Mouse (Mus musculus): ENCODE data around the gene 1700028K03Rik. TPM values are rescaled to one million over a fixed set of nuclear protein-coding genes. Genes with fewer than 3 reads are reported as not detected.

Gene 1700028K03Rik
- total RNA-seq (2021) (not detected), polyA plus RNA-seq (2012; rRNA removed) (0.23 TPM in 1 of 2 replicates, not detected in the other)
- long read RNA-seq: 0 reads

GRCm38 (mm10) chr5:107534581-107534980 lies at the start of gene 1700028K03Rik:
1700028K03Rik (plus strand) TSS chr5:107534709.
- Histone ChIP-seq H3K4me1 (ENCODE audit: control insufficient read depth, insufficient read depth, low read length) (no peaks in the 10 kb centered on the region), H3K36me3 (ENCODE audit: control insufficient read depth, insufficient read depth, low read length) (no peaks in the 10 kb centered on the region), H3K4me3 (no peak within 1 kb of the TSS), H3K9ac (ENCODE audit: low read depth, low read length) (no peak within 1 kb of the TSS), H3K27ac (no peak within 1 kb of the TSS), H3K27me3 (ENCODE audit: control insufficient read depth, insufficient read depth, low read length) (no peaks in the 10 kb centered on the region), H3K79me2 (replicated peaks; ENCODE audit: control insufficient read depth, insufficient read depth, low read length) (no peaks in the 10 kb centered on the region)
- TF ChIP-seq EP300 (IDR thresholded peaks at IDR 0.05; ENCODE audit: insufficient read depth, low read depth, low read length) (no peak), POLR2A (IDR thresholded peaks at IDR 0.05; ENCODE audit: insufficient read depth, low read depth, low read length) (no peak), CTCF (IDR thresholded peaks at IDR 0.05) (no peak)
- 73% methylated on average over 15 of the region's 15 CpGs for WGBS
- intact Hi-C loops (cut with DNase I): no loop called here
- no peak for DNase-seq

- no peak for TF ChIP-seq CTCF (IDR thresholded peaks at IDR 0.05)
- no peak for TF ChIP-seq EP300 (IDR thresholded peaks at IDR 0.05; ENCODE audit: insufficient read depth, low read depth, low read length)
- TF ChIP-seq POLR2A (IDR thresholded peaks at IDR 0.05; ENCODE audit: insufficient read depth, low read depth, low read length): no peak
- H3K27ac ChIP-seq: no peak overlapping the region
- no peak overlapping the region for H3K4me3 ChIP-seq
- no peaks in the 10 kb centered on the region for H3K27me3 ChIP-seq (ENCODE audit: control insufficient read depth, insufficient read depth, low read length)
- H3K36me3 ChIP-seq (ENCODE audit: control insufficient read depth, insufficient read depth, low read length): no peaks in the 10 kb centered on the region
- DNase-seq: no peak
- H3K9ac ChIP-seq (ENCODE audit: low read depth, low read length): no peak overlapping the region
- 64% methylated on average over 4 of the region's 4 CpGs for WGBS
- H3K79me2 ChIP-seq (replicated peaks; ENCODE audit: control insufficient read depth, insufficient read depth, low read length): no peaks in the 10 kb centered on the region
- H3K4me1 ChIP-seq (ENCODE audit: control insufficient read depth, insufficient read depth, low read length): no peaks in the 10 kb centered on the region
- intact Hi-C loops (cut with DNase I): no loop called here
Observed at GRCm38 (mm10) chr5:107488996-107489395, 45.5 kb upstream of the 1700028K03Rik start.

GRCm38 (mm10) chr5:107491036-107491435 lies 43.5 kb upstream of the 1700028K03Rik start:
- intact Hi-C loops (cut with DNase I): no loop called here

GRCm38 (mm10) chr5:107492471-107492870 lies 42.0 kb upstream of the 1700028K03Rik start:
- DNase-seq: no peak
- Histone ChIP-seq H3K27ac (no peak overlapping the region), H3K9ac (ENCODE audit: low read depth, low read length) (no peak overlapping the region), H3K4me3 (no peak overlapping the region), H3K4me1 (ENCODE audit: control insufficient read depth, insufficient read depth, low read length) (no peaks in the 10 kb centered on the region), H3K79me2 (replicated peaks; ENCODE audit: control insufficient read depth, insufficient read depth, low read length) (no peaks in the 10 kb centered on the region), H3K36me3 (ENCODE audit: control insufficient read depth, insufficient read depth, low read length) (no peaks in the 10 kb centered on the region), H3K27me3 (ENCODE audit: control insufficient read depth, insufficient read depth, low read length) (no peaks in the 10 kb centered on the region)
- TF ChIP-seq CTCF (IDR thresholded peaks at IDR 0.05): no peak
- TF ChIP-seq EP300 (IDR thresholded peaks at IDR 0.05; ENCODE audit: insufficient read depth, low read depth, low read length): no peak
- TF ChIP-seq POLR2A (IDR thresholded peaks at IDR 0.05; ENCODE audit: insufficient read depth, low read depth, low read length): no peak
- intact Hi-C loops (cut with DNase I): no loop called here
- WGBS: 95% methylated on average over 2 of the region's 2 CpGs

More at GRCm38 (mm10) chr5:107491036-107491435, 43.5 kb upstream of the 1700028K03Rik start:
- no peak overlapping the region for H3K9ac ChIP-seq (ENCODE audit: low read depth, low read length)
- no peaks in the 10 kb centered on the region for H3K4me1 ChIP-seq (ENCODE audit: control insufficient read depth, insufficient read depth, low read length)
- WGBS: 82% methylated on average over 9 of the region's 9 CpGs
- no peak for DNase-seq
- H3K27me3 ChIP-seq (ENCODE audit: control insufficient read depth, insufficient read depth, low read length): no peaks in the 10 kb centered on the region
- H3K36me3 ChIP-seq (ENCODE audit: control insufficient read depth, insufficient read depth, low read length): no peaks in the 10 kb centered on the region
- H3K79me2 ChIP-seq (replicated peaks; ENCODE audit: control insufficient read depth, insufficient read depth, low read length): no peaks in the 10 kb centered on the region
- H3K27ac ChIP-seq: no peak overlapping the region
- no peak for TF ChIP-seq CTCF (IDR thresholded peaks at IDR 0.05)
- TF ChIP-seq POLR2A (IDR thresholded peaks at IDR 0.05; ENCODE audit: insufficient read depth, low read depth, low read length): no peak
- no peak for TF ChIP-seq EP300 (IDR thresholded peaks at IDR 0.05; ENCODE audit: insufficient read depth, low read depth, low read length)
- H3K4me3 ChIP-seq: no peak overlapping the region

DNA sequence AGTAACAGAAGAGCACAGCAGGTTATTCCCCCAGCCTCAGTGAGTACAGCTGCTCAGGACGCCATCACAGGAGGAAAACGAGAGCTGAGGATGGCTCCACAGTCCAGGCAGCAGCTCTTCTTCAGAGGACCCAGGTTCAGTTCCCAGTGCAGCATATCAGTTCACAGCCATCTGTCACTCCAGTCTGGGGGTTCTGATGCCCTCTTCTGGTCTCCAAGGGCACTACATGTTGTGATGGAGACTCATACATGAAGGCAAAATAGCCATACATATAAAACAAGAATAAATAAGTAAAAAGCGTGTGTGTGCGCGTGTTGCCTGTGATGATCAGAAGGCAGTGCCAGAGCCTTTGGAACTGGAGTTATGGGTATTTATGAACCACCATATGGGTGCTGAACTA lies 39.8 kb upstream of the 1700028K03Rik start:
- no peak for DNase-seq
- Histone ChIP-seq H3K9ac (ENCODE audit: low read depth, low read length) (no peak overlapping the region), H3K4me1 (ENCODE audit: control insufficient read depth, insufficient read depth, low read length) (no peaks in the 10 kb centered on the region), H3K4me3 (no peak overlapping the region), H3K27ac (no peak overlapping the region), H3K79me2 (replicated peaks; ENCODE audit: control insufficient read depth, insufficient read depth, low read length) (no peaks in the 10 kb centered on the region), H3K27me3 (ENCODE audit: control insufficient read depth, insufficient read depth, low read length) (no peaks in the 10 kb centered on the region), H3K36me3 (ENCODE audit: control insufficient read depth, insufficient read depth, low read length) (no peaks in the 10 kb centered on the region)
- TF ChIP-seq CTCF (IDR thresholded peaks at IDR 0.05) (peak; percentile 43), POLR2A (IDR thresholded peaks at IDR 0.05; ENCODE audit: insufficient read depth, low read depth, low read length) (no peak)
- WGBS: 98% methylated on average over 5 of the region's 5 CpGs
- intact Hi-C loops (cut with DNase I): no loop called here

- no peak for DNase-seq
- Histone ChIP-seq H3K9ac (ENCODE audit: low read depth, low read length) (no peak overlapping the region), H3K27me3 (ENCODE audit: control insufficient read depth, insufficient read depth, low read length) (no peaks in the 10 kb centered on the region), H3K27ac (no peak overlapping the region), H3K4me3 (no peak overlapping the region), H3K4me1 (ENCODE audit: control insufficient read depth, insufficient read depth, low read length) (no peaks in the 10 kb centered on the region), H3K36me3 (ENCODE audit: control insufficient read depth, insufficient read depth, low read length) (no peaks in the 10 kb centered on the region), H3K79me2 (replicated peaks; ENCODE audit: control insufficient read depth, insufficient read depth, low read length) (no peaks in the 10 kb centered on the region)
- WGBS: 84% methylated on average over 2 of the region's 2 CpGs
- TF ChIP-seq EP300 (IDR thresholded peaks at IDR 0.05; ENCODE audit: insufficient read depth, low read depth, low read length) (no peak), CTCF (IDR thresholded peaks at IDR 0.05) (no peak), POLR2A (IDR thresholded peaks at IDR 0.05; ENCODE audit: insufficient read depth, low read depth, low read length) (no peak)
- intact Hi-C loops (cut with DNase I): no loop called here
Observed at GRCm38 (mm10) chr5:107496047-107496446, 38.5 kb upstream of the 1700028K03Rik start.

Measured in heart, adult 2 months (tissue).